Mouse (Mus musculus): ENCODE measurements around the gene Dpf1.

DNA sequence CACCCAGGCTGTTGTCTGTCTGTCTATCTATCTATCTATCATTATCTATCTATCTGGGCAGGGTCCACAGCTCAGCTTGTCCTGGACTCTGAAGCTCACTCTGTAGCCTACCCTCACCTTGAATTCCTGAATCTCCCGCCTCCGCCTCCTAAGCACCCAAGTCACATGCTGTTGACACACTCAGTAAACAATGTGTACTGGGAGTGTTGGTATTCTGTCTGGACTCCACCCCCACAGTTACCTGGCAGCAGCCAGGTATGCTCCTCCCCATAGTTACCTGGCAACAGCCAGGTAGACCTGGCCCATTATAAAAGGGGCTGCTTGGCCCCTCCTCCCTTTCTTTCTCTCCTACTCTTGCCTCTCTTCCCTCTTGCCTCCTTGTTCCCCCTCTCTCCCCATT is 15.7 kb upstream of the Dpf1 start:
- TF ChIP-seq CTCF (IDR thresholded peaks at IDR 0.05) (no peak), POLR2A (IDR thresholded peaks at IDR 0.05; ENCODE audit: insufficient read depth, low read depth, low read length) (no peak)
